Mouse (Mus musculus) intestine, embryonic 14.5 days (tissue): ENCODE measurements around the gene Zbtb1. TPM values are rescaled to one million over a fixed set of nuclear protein-coding genes. Genes with fewer than 3 reads are reported as not detected.

Experiments
- ATAC-seq: fragments of 200-750 bp; cut with Nextera tagmentation; replicated peaks from 2 replicates; pipeline ENCODE4 v1.8.0; 2017; ENCODE audit warnings: low read depth, moderate number of reproducible peaks, moderate TSS enrichment, moderate library complexity; ENCODE audit not compliant: low FRiP score, low TSS enrichment
- DNase-seq: peaks from one replicate; pipeline ENCODE4 v3.0.0-alpha.2; 2018; ENCODE audit warnings: low spot score
- H3K27ac ChIP-seq: fragments of 300-500 bp; sonication (generic); 2 replicates; pipeline ENCODE4 v1.5.1; 2014; ENCODE audit warnings: low read depth, mild to moderate bottlenecking, control low read depth
- H3K27me3 ChIP-seq: fragments of 300-500 bp; sonication (generic); replicated peaks from 2 replicates; pipeline ENCODE4 v1.6.1; 2014; ENCODE audit warnings: low read length, control low read depth; ENCODE audit not compliant: control insufficient read depth, insufficient read depth
- H3K36me3 ChIP-seq: fragments of 300-500 bp; sonication (generic); 2 replicates; pipeline ENCODE4 v1.6.1; 2014; ENCODE audit warnings: low read length, control low read depth; ENCODE audit not compliant: control insufficient read depth, insufficient read depth
- H3K4me1 ChIP-seq: fragments of 300-500 bp; sonication (generic); replicated peaks from 2 replicates; pipeline ENCODE4 v1.6.1; 2014; ENCODE audit warnings: low read length, control low read depth, mixed read lengths; ENCODE audit not compliant: control insufficient read depth, insufficient read depth
- H3K4me2 ChIP-seq: fragments of 300-500 bp; sonication (generic); 2 replicates; pipeline ENCODE4 v1.6.1; 2014; ENCODE audit warnings: low read length
- H3K4me3 ChIP-seq: fragments of 300-500 bp; sonication (generic); 2 replicates; pipeline ENCODE4 v1.5.1; 2014; ENCODE audit warnings: low read depth, low read length, control low read depth, mixed read lengths
- H3K9ac ChIP-seq: fragments of 300-500 bp; sonication (generic); 2 replicates; pipeline ENCODE4 v1.6.1; 2014; ENCODE audit warnings: mild to moderate bottlenecking, low read length
- H3K9me3 ChIP-seq: fragments of 300-500 bp; sonication (generic); 2 replicates; pipeline ENCODE4 v1.6.1; 2016; ENCODE audit warnings: low read length, control low read depth; ENCODE audit not compliant: control insufficient read depth
- WGBS: fragments of 180-500 bp; shearing (Covaris S2); extraction: QIAGEN DNeasy Blood & Tissue Kit; methylation state at CpG from one replicate; pipeline ENCODE4 v1.1.7; 2014; 5-methylcytosine and 5-hydroxymethylcytosine counted together
- polyA plus RNA-seq: library from polyadenylated mRNA; unstranded; fragments of >200 nt; fragmentation: Nextera tagmentation; extraction: Ambion mirVana; gene quantifications from 2 replicates; pipeline ENCODE4 v1.2.1, GENCODE M21; 2014

Zbtb1 gene
- 9.4 and 10.0 TPM in 2 replicates for polyA plus RNA-seq

DNA sequence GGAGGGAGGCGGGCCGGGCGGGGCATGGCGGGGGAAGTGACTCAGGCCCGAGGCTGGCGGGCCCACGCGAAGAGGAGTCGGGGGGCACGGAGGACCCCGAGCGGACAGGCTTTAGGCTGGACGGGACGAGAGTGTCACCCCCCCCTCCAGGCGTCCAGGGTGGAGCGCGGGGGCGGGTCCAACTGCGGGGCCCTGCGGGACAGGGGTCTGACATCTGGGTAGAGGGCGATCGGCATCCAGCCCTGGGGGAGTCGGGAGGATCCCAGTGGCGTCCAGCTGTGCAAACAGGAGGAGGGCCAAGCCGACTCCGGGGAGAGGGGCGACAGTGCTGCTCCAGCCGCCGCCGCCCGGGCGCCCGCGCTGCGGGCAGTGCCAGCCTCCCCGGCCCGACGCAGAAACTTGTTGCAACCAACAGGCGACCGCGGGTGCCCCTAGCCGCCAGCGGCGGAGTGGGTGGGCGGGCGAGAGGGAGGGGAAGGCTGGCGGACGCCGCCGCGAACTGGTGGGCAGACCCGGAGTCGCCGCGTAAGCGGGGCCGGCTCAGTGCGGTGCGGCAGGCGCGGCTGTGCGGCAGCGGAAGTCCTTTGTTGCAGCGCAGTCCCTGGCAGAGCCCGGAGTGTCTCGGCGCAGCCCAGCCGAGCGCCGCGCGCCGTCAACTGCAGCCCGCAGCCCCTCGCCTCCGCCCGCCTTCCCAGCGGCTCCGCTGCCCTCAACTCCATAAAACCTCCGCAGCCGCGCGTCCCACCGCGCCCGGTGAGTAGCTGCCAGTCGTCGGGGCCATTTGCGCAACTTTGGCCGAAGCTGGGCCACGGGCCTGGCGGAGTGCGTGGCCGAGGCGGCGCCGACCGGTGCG, at the start of gene Zbtb1:
Zbtb1 (plus strand) TSS at position 289 of the 853 bp plus-strand sequence.
- Histone ChIP-seq H3K9me3 (no peaks in the 10 kb centered on the region), H3K27me3 (no peaks in the 10 kb centered on the region), H3K4me3 (peak within 1 kb of the TSS; percentile 96), H3K4me2 (peak within 1 kb of the TSS; percentile 94), H3K9ac (peak within 1 kb of the TSS; percentile 99), H3K36me3 (no peaks in the 10 kb centered on the region), H3K4me1 (peaks cover 36% of the 10 kb centered on the region), H3K27ac (peak within 1 kb of the TSS; percentile 100)
- DNase-seq (peak; percentile 92), ATAC-seq (peak; percentile 68)
- WGBS, result under 1% methylated on average over 84 of the region's 99 CpGs

DNA sequence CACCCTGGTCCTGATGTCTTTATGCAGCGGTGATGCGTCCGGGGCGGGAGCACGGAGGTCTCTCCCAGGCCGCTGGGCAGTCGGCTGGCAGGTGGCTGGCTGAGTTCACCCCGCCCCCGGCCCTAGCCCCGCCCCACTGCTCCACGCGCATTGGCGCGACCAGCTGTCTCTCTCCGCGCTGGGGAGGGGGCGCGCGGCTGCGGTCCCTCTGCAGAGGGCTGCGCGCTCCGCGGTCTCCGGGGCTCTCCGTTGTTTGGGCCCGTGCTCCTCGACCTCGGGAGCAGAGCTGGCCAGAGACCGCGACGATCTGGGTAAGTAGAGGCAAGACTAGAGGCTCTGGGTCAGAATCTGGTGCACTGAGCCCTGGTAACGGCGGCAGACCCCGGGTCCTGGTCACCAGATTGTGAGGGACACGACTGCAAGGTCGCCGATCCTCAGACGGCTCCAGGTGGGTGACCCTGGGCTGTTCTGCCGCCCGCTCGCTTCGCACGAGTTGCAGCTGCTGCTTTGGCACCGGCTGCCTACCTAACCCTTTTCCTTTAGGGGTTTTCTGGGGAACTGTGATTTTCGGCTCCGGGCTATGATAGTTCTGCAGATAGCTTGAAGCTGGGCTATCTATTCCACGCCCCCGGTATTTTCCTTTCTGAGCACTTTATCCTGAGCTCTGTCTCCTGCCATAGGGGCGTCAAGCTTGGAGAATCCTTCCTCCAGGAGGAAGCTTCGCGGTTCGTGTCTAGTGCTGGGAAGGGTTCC, 45.2 kb upstream of the Zbtb1 start, which contains the start of gene Akap5:
Akap5 (plus strand) TSS at position 213 of the 753 bp plus-strand sequence.
- Histone ChIP-seq H3K27ac (no peak within 1 kb of the TSS), H3K4me3 (peak within 1 kb of the TSS; percentile 53), H3K27me3 (no peaks in the 10 kb centered on the region), H3K9me3 (no peaks in the 10 kb centered on the region), H3K36me3 (peaks cover 12% of the 10 kb centered on the region), H3K4me1 (no peaks in the 10 kb centered on the region; the same call in 1 of the 2 replicates), H3K4me2 (peak within 1 kb of the TSS; percentile 91), H3K9ac (peak within 1 kb of the TSS; percentile 50)
- peak; percentile 83 for DNase-seq
- peak; percentile 93 for ATAC-seq
- 2% methylated on average over 52 of the region's 53 CpGs for WGBS

DNA sequence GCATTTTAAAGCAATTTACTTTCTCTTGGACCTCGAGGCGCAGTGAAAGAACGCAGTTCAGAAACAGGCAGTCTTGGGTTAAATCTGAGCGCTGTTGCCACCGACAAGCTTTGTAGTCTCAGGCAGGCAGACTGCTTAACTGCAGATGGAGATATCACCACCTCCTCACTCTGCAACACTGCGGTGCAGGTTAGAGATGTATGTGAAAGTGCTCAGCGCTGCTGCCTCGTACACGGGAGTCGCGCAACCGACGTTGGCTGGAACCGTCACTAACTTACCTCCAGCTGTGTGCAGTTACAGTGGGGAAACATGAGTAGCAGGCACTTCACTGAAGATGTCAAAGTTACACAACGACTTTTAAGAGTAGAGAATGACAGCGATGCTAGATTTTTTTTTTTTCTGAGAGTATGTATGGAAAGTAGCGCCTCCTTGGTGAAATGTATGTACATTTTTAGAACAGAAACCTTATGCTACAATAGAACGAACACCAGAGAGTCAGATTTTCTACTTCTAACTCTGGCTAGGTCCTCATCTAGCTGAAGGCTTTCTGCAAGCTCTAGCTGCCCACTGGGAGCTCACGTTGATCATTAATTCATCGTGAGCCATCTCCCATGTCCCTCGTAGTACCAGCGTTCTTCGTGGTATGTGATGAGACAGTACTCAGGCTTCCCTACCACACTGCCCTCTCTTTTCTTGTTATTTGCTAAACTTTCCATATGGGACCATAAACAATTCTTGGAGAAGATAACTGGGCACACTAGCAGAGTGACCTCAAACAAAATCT, 43.4 kb upstream of the Zbtb1 start:
- Histone ChIP-seq H3K9ac (no peak overlapping the region), H3K4me1 (no peaks in the 10 kb centered on the region; the same call in 1 of the 2 replicates), H3K9me3 (no peaks in the 10 kb centered on the region), H3K4me2 (no peak overlapping the region), H3K36me3 (no peaks in the 10 kb centered on the region), H3K27ac (no peak overlapping the region), H3K27me3 (no peaks in the 10 kb centered on the region), H3K4me3 (no peak overlapping the region)
- WGBS, result 92% methylated on average over 23 of the region's 23 CpGs
- no peak for DNase-seq
- ATAC-seq, result no peak

DNA sequence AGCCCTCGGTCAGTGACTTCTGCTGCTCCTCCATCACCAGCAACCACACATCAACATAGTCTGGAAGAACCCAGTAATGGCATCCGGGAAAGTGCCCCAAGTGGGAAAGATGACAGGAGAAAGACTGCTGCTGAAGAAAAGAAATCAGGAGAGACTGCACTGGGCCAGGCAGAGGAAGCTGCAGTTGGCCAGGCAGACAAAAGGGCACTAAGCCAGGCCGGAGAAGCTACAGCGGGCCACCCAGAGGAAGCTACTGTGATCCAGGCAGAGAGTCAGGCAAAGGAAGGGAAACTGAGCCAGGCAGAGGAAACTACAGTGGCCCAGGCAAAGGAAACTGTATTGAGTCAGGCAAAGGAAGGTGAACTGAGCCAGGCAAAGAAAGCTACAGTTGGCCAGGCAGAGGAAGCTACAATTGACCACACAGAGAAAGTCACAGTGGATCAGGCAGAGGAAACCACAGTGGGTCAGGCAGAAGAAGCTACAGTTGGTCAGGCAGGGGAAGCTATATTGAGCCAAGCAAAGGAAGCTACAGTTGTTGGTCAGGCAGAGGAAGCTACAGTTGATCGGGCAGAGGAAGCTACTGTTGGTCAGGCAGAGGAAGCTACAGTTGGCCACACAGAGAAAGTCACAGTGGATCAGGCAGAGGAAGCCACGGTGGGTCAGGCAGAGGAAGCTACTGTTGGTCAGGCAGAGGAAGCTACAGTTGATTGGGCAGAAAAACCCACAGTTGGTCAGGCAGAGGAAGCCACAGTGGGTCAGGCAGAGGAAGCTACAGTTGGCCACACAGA, 41.3 kb upstream of the Zbtb1 start:
- ATAC-seq, result no peak
- Histone ChIP-seq H3K9me3 (no peaks in the 10 kb centered on the region), H3K36me3 (no peaks in the 10 kb centered on the region), H3K4me2 (no peak overlapping the region), H3K4me1 (no peaks in the 10 kb centered on the region; the same call in 1 of the 2 replicates), H3K4me3 (no peak overlapping the region), H3K27ac (no peak overlapping the region), H3K27me3 (no peaks in the 10 kb centered on the region), H3K9ac (no peak overlapping the region)
- DNase-seq, result no peak
- WGBS, result 88% methylated on average over 6 of the region's 6 CpGs

DNA sequence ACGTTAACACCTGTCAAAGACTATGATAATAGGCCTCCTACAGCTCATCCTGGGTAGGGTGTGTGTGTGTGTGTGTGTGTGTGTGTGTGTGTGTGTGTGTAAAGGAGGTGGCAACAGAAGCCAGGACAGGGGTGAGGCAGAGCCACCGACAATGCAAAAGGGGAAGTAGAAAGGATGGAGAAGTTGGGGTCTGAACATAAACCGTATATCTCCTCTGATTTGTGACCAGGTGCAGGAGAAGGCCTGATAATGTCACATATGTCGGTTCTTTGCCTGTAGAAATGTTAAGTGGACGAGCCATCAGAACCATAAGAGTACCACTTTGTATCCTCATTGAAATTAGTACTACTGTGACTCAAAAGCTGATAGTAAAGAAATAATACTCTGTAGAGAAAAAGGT, 36.4 kb upstream of the Zbtb1 start:
- no peaks in the 10 kb centered on the region for H3K4me1 ChIP-seq
- WGBS, result 88% methylated on average over 5 of the region's 5 CpGs
- ATAC-seq (no peak), DNase-seq (no peak)
- H3K9ac ChIP-seq, result no peak overlapping the region
- no peaks in the 10 kb centered on the region for H3K9me3 ChIP-seq
- H3K27me3 ChIP-seq, result no peaks in the 10 kb centered on the region
- H3K36me3 ChIP-seq, result no peaks in the 10 kb centered on the region
- no peak overlapping the region for H3K27ac ChIP-seq
- H3K4me2 ChIP-seq, result no peak overlapping the region
- H3K4me3 ChIP-seq, result no peak overlapping the region

DNA sequence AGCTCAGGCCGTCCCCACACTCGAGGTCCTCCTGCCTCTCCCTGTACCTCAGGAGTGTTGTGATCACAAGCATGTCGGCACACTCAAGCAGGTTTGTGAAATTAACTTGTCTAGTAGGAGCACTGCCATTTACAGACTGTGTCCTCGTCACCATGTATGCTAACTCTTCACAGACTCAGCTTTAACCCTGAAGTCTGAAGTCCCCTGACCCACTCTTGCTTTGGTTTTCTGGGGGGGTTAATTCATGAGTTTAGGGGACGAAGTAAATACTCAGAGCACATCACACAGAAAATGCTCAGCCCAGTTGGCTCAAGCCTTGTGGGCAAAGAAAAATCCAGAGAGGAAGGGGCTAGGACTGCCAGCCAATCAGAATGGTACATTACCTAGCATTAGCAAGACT, 34.4 kb upstream of the Zbtb1 start:
- no peak for DNase-seq
- Histone ChIP-seq H3K9me3 (no peaks in the 10 kb centered on the region), H3K36me3 (no peaks in the 10 kb centered on the region), H3K27ac (no peak overlapping the region), H3K27me3 (no peaks in the 10 kb centered on the region), H3K9ac (no peak overlapping the region), H3K4me3 (no peak overlapping the region), H3K4me2 (no peak overlapping the region), H3K4me1 (no peaks in the 10 kb centered on the region)
- no peak for ATAC-seq
- WGBS, result 80% methylated on average over 5 of the region's 5 CpGs

DNA sequence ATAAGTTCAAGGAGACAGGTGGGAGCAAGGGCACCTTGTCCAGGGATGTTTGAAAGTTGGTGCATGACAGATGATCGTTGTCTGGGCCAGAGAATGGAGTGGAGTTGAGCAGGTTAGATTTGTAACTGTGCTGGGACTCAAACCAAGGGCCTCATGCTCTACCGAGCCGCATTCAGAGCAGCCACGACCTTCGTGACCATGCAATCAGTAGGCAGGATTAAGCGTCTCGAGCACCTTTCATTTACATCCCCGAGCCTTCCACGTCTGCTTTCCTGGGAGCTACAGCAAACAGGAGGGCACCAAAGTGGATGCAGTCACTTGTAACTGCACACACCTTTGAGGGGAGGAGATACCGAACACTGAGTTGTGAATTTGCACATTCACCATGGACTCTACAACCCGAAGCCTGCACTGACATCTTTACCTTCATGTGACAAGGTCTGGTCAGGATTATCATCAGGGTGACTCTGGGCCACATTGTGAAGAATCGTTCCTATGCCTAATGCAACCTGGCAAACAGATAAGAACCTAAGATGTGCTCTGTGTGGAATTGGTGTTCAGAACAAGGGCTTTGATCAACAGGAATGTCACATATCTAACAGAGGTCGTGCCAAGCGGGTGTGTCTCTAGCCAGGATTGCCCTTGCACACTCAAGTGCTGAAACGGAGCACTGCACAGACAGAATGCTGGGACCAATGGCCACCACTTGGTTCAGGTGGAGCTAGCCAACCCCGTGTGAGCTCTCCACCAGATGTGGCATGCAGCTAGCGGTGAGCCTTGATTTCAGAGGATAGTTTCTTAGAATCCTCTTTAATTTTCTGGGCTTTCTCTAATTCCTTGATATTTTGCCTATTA, 33.7 kb upstream of the Zbtb1 start:
- Histone ChIP-seq H3K4me1 (no peaks in the 10 kb centered on the region), H3K9me3 (no peaks in the 10 kb centered on the region), H3K9ac (no peak overlapping the region), H3K27me3 (no peaks in the 10 kb centered on the region), H3K4me3 (no peak overlapping the region), H3K4me2 (no peak overlapping the region), H3K27ac (no peak overlapping the region), H3K36me3 (no peaks in the 10 kb centered on the region)
- WGBS, result 76% methylated on average over 17 of the region's 17 CpGs
- DNase-seq, result no peak
- ATAC-seq, result no peak
